Mouse (Mus musculus) liver, postnatal 0 days (tissue): ENCODE results near the gene Osbpl2. TPM values are rescaled to one million over a fixed set of nuclear protein-coding genes. Genes with fewer than 3 reads are reported as not detected.
A peak's percentile ranks its signal among the peaks of the same experiment; 100 is the strongest.

Experiments
- ATAC-seq: fragments of 200-750 bp; cut with Nextera tagmentation; 2 replicates; pipeline ENCODE4 v1.8.0; 2017; ENCODE audit warnings: mild to moderate bottlenecking, moderate library complexity
- DNase-seq: peaks from one replicate; pipeline ENCODE4 v3.0.0-alpha.2; 2016
- H3K27ac ChIP-seq: fragments of 300-500 bp; sonication (generic); 2 replicates; pipeline ENCODE4 v1.5.1; 2014; ENCODE audit warnings: antibody characterized with exemption, moderate library complexity, mild to moderate bottlenecking, low read depth
- H3K27me3 ChIP-seq: fragments of 300-500 bp; sonication (generic); 2 replicates; pipeline ENCODE4 v1.6.1; 2014; ENCODE audit warnings: low read length, control low read depth, mixed read lengths; ENCODE audit not compliant: insufficient read depth
- H3K36me3 ChIP-seq: fragments of 300-500 bp; sonication (generic); replicated peaks from 2 replicates; pipeline ENCODE4 v1.6.1; 2014; ENCODE audit warnings: mild to moderate bottlenecking, control low read depth, low read length, moderate library complexity, mixed read lengths; ENCODE audit not compliant: insufficient read depth
- H3K4me1 ChIP-seq: fragments of 300-500 bp; sonication (generic); 2 replicates; pipeline ENCODE4 v1.6.1; 2014; ENCODE audit warnings: antibody characterized with exemption, mild to moderate bottlenecking, control low read depth; ENCODE audit not compliant: insufficient read depth
- H3K4me2 ChIP-seq: fragments of 300-500 bp; sonication (generic); 2 replicates; pipeline ENCODE4 v1.6.1; 2014; ENCODE audit warnings: low read depth, mild to moderate bottlenecking, low read length, moderate library complexity, mixed read lengths
- H3K4me3 ChIP-seq: fragments of 300-500 bp; sonication (generic); 2 replicates; pipeline ENCODE4 v1.5.1; 2014; ENCODE audit warnings: low read depth, low read length
- H3K9ac ChIP-seq: fragments of 300-500 bp; sonication (generic); replicated peaks from 2 replicates; pipeline ENCODE4 v1.6.1; 2014; ENCODE audit warnings: mild to moderate bottlenecking, moderate library complexity
- H3K9me3 ChIP-seq: fragments of 300-500 bp; sonication (generic); 2 replicates; pipeline ENCODE4 v1.6.1; 2016; ENCODE audit warnings: mild to moderate bottlenecking, control low read depth, low read length, mixed read lengths
- CTCF ChIP-seq: sonication (generic); IDR thresholded peaks from 2 replicates; pipeline ENCODE4 v1.5.1; 2016; ENCODE audit warnings: antibody characterized with exemption, low read depth
- EP300 ChIP-seq: IDR thresholded peaks from 2 replicates; pipeline ENCODE4 v1.6.1; 2016; ENCODE audit warnings: antibody characterized with exemption, low read depth, mild to moderate bottlenecking
- WGBS: fragments of 180-500 bp; shearing (Covaris S2); extraction: QIAGEN DNeasy Blood & Tissue Kit; methylation state at CpG from one replicate; pipeline ENCODE4 v1.1.7; 2014; ENCODE audit not compliant: insufficient replicate concordance; 5-methylcytosine and 5-hydroxymethylcytosine counted together
- polyA plus RNA-seq: library from polyadenylated mRNA; unstranded; fragments of >200 nt; fragmentation: Nextera tagmentation; extraction: Ambion mirVana; gene quantifications from 2 replicates; pipeline ENCODE4 v1.2.1, GENCODE M21; 2015

The Osbpl2 gene
- polyA plus RNA-seq, 1 experiment from 2014 or later = 10.5 TPM

DNA sequence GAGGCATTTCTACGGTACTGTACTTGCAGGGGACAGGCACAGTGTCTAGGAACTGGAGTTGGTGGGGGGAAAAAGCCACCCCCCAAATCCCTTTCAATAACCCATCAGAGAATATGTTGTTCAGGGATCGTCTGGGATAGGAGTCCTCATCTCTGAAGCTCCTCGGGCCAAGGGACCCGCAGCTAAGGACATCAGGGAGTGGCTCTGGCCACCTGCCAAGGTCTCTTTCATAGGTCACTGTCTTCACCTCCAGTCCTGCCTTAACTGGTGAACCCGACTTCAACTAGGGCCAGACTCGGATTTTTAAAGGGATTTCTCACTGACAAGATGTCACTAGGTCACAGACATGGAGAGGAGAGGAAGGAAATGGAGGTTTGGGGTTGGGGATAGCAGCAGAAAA lies 10.8 kb upstream of the Osbpl2 start:
- H3K4me2 ChIP-seq = no peak overlapping the region
- DNase-seq = no peak
- H3K27me3 ChIP-seq = peaks cover 29% of the 10 kb centered on the region
- ATAC-seq = no peak
- 37% methylated on average over 6 of the region's 6 CpGs for WGBS
- no peak overlapping the region for H3K27ac ChIP-seq
- H3K4me3 ChIP-seq = no peak overlapping the region
- H3K36me3 ChIP-seq = no peaks in the 10 kb centered on the region
- no peak overlapping the region for H3K9ac ChIP-seq
- no peaks in the 10 kb centered on the region for H3K9me3 ChIP-seq
- no peak for TF ChIP-seq EP300
- H3K4me1 ChIP-seq = peaks cover 12% of the 10 kb centered on the region

DNA sequence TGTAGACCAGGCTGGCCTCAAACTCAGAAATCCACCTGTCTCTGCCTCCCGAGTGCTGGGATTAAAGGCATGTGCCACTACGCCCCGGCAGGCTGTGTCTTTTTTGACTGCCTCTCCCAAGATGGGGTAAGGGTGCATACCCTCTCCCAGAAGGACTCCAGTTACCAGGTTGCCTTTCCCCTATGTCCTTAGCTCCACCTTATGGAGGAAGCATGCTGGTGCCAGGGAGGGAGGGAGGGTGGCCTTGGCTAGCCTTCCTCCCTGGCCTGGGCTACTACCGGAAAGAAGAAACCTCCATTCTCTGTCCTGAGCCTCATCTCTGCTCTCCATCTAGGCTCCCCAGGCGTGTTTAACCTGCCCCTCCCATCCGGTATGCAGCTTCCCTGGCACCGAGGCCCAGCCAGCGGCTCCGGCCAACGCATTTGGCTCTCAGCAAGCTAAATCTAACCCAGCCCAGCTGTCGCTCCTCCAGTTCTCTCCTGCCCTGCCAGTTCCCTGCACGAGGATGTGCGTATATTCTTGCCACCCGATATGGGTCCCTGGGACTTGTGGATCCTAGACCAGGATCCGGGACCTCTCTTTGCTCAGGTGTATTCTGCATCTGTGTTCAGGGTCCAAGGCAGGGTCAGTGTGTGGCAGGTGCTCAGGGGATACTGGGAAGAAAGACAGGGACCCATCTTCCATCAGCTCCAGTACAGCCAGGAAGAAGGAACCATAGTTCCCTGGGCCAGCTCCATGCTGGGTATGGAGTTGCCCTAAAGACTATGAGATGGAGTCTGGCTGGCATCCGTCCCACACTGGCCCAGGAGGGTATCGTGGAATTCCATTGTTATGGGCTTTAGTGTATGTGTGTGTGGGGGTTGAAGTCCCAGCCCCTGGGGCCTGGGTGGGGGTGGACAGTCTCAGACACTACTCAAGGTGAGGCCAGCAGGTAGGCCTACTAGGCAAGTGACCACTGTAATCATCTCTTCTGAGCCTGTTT lies 4.9 kb upstream of the Osbpl2 start:
- Histone ChIP-seq H3K27ac (no peak overlapping the region), H3K4me2 (no peak overlapping the region), H3K4me1 (peaks cover 17% of the 10 kb centered on the region), H3K9me3 (no peaks in the 10 kb centered on the region), H3K27me3 (0 out of 2 replicates have a peak, but pooled peaks cover 2% of the 10 kb centered on the region), H3K9ac (no peak overlapping the region), H3K36me3 (no peaks in the 10 kb centered on the region), H3K4me3 (no peak overlapping the region)
- DNase-seq = no peak
- WGBS = 70% methylated on average over 17 of the region's 17 CpGs
- no peak for ATAC-seq
- TF ChIP-seq CTCF = no peak
- no peak for TF ChIP-seq EP300

DNA sequence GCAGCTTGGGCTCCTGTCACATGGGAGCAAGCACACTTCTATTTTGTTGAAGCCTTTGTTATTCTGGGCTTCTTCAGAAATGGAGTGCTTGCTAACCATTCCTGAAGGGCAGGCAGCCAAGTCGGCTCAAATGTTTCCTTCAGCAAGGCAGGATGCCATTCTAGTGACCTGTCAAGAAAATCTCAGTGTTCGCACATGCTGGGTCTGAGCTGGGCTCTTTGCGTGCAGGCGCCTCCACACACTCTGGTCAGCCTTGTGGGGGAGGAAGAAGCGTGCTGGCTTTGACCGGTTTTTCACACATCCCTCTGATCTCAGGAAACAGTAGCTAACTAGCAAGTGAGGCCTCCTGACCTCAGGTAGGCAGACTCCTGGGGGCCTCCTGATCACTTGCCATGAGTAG lies 3.8 kb upstream of the Osbpl2 start:
- H3K36me3 ChIP-seq = no peaks in the 10 kb centered on the region
- no peaks in the 10 kb centered on the region for H3K27me3 ChIP-seq
- no peak for ATAC-seq
- TF ChIP-seq CTCF (no peak), EP300 (no peak)
- H3K4me2 ChIP-seq = no peak overlapping the region
- no peak overlapping the region for H3K9ac ChIP-seq
- H3K9me3 ChIP-seq = no peaks in the 10 kb centered on the region
- no peak overlapping the region for H3K4me3 ChIP-seq
- WGBS = 43% methylated on average over 6 of the region's 6 CpGs
- DNase-seq = no peak
- H3K4me1 ChIP-seq = peaks cover 24% of the 10 kb centered on the region
- no peak overlapping the region for H3K27ac ChIP-seq

DNA sequence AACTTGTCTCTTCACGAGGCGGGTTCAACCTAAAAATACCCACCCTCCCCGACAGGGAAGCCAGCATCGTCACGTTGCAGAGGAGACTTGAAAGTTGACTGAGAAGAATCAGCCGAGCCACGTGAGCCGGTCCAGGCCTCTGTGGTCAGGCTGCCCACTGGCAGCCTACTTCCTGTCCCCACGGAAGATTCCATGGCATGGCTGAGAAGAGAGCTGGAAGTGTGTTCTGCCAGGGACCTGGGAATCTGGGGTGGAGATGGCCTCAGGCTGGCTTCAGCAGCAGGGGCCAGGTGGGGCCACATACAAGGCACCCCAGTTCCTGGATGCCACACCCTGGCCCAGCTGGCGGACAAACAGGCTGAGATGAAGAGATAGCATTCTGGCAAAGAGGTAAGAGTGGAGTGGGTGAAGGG lies 3.0 kb upstream of the Osbpl2 start:
- no peak overlapping the region for H3K27ac ChIP-seq
- DNase-seq = no peak
- H3K4me2 ChIP-seq = no peak overlapping the region
- no peaks in the 10 kb centered on the region for H3K36me3 ChIP-seq
- H3K9ac ChIP-seq = no peak overlapping the region
- no peaks in the 10 kb centered on the region for H3K27me3 ChIP-seq
- TF ChIP-seq CTCF = no peak
- no peak for TF ChIP-seq EP300
- no peaks in the 10 kb centered on the region for H3K9me3 ChIP-seq
- 40% methylated on average over 10 of the region's 10 CpGs for WGBS
- H3K4me3 ChIP-seq = no peak overlapping the region
- H3K4me1 ChIP-seq = peaks cover 30% of the 10 kb centered on the region
- no peak for ATAC-seq

DNA sequence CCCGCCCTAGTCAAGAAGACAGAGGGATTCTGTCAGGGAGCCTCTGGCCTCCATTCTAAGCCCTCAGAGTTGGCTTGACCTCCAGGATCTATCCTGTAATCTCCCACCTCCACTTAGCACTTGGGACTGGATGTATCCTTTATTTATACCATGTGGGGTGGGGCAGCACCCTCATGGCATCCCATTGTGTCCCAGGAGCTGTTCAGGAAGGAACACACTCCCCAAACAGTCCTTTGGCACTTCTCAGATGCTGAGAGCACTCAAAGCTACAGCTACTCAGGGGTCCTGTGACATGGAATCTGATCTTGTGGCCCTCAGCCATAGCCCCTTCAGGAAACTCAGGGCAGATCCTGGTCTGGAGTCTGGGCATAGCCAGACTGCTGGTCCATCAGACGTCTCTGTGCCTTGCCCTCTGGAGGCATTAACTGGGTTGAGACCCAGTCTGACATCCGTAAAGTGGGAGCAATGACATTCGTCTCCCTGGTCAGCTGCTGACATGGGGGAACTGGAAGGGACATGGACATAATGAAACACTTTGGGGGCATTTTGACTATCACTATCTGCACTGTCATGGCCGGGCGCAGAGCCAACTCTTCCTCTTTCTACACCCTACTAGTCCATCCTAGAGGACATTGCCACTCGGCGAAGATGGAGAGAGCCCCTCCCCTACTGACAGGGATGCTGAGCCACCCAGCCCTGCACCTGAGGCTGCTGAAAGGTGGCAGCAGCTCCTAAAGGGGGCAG lies 2.2 kb upstream of the Osbpl2 start:
- no peaks in the 10 kb centered on the region for H3K27me3 ChIP-seq
- peaks cover 30% of the 10 kb centered on the region for H3K4me1 ChIP-seq
- DNase-seq = no peak
- H3K9ac ChIP-seq = no peak overlapping the region
- no peak overlapping the region for H3K27ac ChIP-seq
- no peaks in the 10 kb centered on the region for H3K9me3 ChIP-seq
- ATAC-seq = no peak
- WGBS = 61% methylated on average over 8 of the region's 8 CpGs
- TF ChIP-seq EP300 = no peak
- no peak for TF ChIP-seq CTCF
- no peaks in the 10 kb centered on the region for H3K36me3 ChIP-seq
- H3K4me2 ChIP-seq = no peak overlapping the region
- no peak overlapping the region for H3K4me3 ChIP-seq

DNA sequence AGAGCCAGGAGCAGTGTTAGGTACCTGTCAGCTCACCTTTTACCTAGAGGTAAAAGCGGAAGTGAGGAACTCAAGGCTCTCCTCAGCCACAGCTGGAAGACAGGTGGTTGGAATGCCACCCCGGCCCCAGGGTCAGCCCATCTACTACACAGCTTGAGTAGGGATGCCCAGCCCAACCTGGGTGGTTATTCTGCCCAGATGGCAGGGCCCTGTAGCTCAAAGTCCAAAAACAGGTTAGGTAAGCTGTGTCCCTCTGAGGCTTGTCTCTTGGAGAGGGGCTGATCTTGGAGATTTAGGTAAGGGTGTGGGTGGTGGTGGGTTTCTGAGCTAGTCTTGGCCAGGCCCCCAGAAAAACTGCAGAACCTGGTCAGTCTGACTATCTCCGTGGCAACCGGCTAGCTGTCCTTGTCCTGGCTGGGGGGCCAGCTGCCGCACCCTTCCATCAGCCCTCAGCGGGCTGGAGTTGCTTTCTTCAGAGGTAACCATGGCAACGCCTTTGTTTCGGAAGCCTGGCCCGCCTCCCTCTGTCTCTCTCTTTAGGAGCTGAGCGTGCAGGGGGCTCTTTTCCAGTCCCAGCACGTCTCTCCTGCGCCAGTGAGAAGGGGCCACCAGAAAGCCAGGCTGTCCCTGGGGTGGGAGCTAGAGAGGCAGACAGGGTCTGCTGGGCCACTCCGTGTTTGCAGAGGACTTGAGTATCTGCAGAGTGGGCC lies 1.5 kb upstream of the Osbpl2 start:
- DNase-seq (no peak), ATAC-seq (no peak)
- peak overlapping the region; percentile 92; the same call in 1 of the 2 replicates for H3K4me2 ChIP-seq
- no peaks in the 10 kb centered on the region for H3K36me3 ChIP-seq
- no peak overlapping the region for H3K4me3 ChIP-seq
- H3K27ac ChIP-seq = no peak overlapping the region
- WGBS = 14% methylated on average over 13 of the region's 13 CpGs
- no peaks in the 10 kb centered on the region for H3K27me3 ChIP-seq
- H3K4me1 ChIP-seq = peaks cover 30% of the 10 kb centered on the region
- TF ChIP-seq CTCF = no peak
- TF ChIP-seq EP300 = no peak
- no peak overlapping the region for H3K9ac ChIP-seq
- no peaks in the 10 kb centered on the region for H3K9me3 ChIP-seq
